Mouse (Mus musculus) neural tube, embryonic 12.5 days (tissue): Measurements from ENCODE around the gene Sp7. TPM values are rescaled to one million over a fixed set of nuclear protein-coding genes. Genes with fewer than 3 reads are reported as not detected.

ENCODE experiments used
- ATAC-seq: fragments of 200-750 bp; cut with Nextera tagmentation; 2 replicates; pipeline ENCODE4 v1.8.0; 2017; ENCODE audit warnings: low read depth, mild to moderate bottlenecking, moderate TSS enrichment, moderate library complexity; ENCODE audit not compliant: low FRiP score
- H3K27ac ChIP-seq: fragments of 300-500 bp; sonication (generic); 2 replicates; pipeline ENCODE4 v1.5.1; 2016
- H3K27me3 ChIP-seq: fragments of 300-500 bp; sonication (generic); replicated peaks from 2 replicates; pipeline ENCODE4 v1.6.1; 2016; ENCODE audit warnings: mild to moderate bottlenecking
- H3K36me3 ChIP-seq: fragments of 300-500 bp; sonication (generic); 2 replicates; pipeline ENCODE4 v1.6.1; 2016; ENCODE audit warnings: mild to moderate bottlenecking
- H3K4me1 ChIP-seq: fragments of 300-500 bp; sonication (generic); 2 replicates; pipeline ENCODE4 v1.6.1; 2016
- H3K4me2 ChIP-seq: fragments of 300-500 bp; sonication (generic); replicated peaks from 2 replicates; pipeline ENCODE4 v1.6.1; 2016; ENCODE audit warnings: mild to moderate bottlenecking
- H3K4me3 ChIP-seq: fragments of 300-500 bp; sonication (generic); 2 replicates; pipeline ENCODE4 v1.5.1; 2016
- H3K9ac ChIP-seq: fragments of 300-500 bp; sonication (generic); 2 replicates; pipeline ENCODE4 v1.6.1; 2016; ENCODE audit warnings: mild to moderate bottlenecking
- H3K9me3 ChIP-seq: fragments of 300-500 bp; sonication (generic); 2 replicates; pipeline ENCODE4 v1.6.1; 2016; ENCODE audit warnings: mild to moderate bottlenecking
- WGBS: fragments of 180-500 bp; shearing (Covaris S2); methylation state at CpG from one replicate; pipeline ENCODE4 v1.1.7; 2016; 5-methylcytosine and 5-hydroxymethylcytosine counted together
- polyA plus RNA-seq: library from polyadenylated mRNA; unstranded; fragments of >200 nt; fragmentation: Nextera tagmentation; extraction: Ambion mirVana; gene quantifications from 2 replicates; pipeline ENCODE4 v1.2.1, GENCODE M21; 2016

Sp7 gene
- polyA plus RNA-seq, 1 experiment from 2014 or later: 0.81 TPM

- no peak overlapping the region for H3K4me2 ChIP-seq
- no peaks in the 10 kb centered on the region for H3K9me3 ChIP-seq
- H3K9ac ChIP-seq: no peak overlapping the region
- H3K36me3 ChIP-seq: no peaks in the 10 kb centered on the region
- H3K4me3 ChIP-seq: no peak overlapping the region
- peaks cover 10% of the 10 kb centered on the region for H3K4me1 ChIP-seq
- H3K27ac ChIP-seq: no peak overlapping the region
- over 99% methylated on average over 3 of the region's 3 CpGs for WGBS
- ATAC-seq: no peak
- no peaks in the 10 kb centered on the region for H3K27me3 ChIP-seq
These were observed 35.2 kb upstream of the Sp7 start for GRCm38 (mm10) chr15:102402210-102402609.

DNA sequence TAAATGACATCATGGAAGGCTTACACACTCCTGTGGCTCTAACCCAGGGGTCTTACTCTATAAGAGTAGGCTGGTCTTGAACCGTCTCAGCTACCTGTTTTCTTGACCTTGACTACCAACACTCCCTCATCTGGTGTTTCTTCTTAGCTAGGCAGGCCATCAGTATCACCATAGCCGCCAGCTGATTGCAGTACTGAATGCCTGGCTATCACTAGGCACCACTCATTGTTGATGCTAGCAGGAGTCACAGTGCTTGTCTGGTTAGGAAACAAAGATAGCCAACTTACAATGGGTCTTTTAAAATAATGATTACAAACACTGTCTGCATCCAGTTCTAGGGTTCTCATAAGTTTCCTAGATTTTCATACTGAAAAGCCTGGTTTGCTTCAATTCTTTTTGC, 34.3 kb upstream of the Sp7 start:
- Histone ChIP-seq H3K4me3 (no peak overlapping the region), H3K36me3 (no peaks in the 10 kb centered on the region), H3K9ac (no peak overlapping the region), H3K27me3 (no peaks in the 10 kb centered on the region), H3K4me1 (peaks cover 8% of the 10 kb centered on the region), H3K4me2 (no peak overlapping the region), H3K9me3 (no peaks in the 10 kb centered on the region), H3K27ac (no peak overlapping the region)
- no peak for ATAC-seq
- 78% methylated on average over 2 of the region's 2 CpGs for whole genome bisulfite sequencing

GRCm38 (mm10) chr15:102400476-102401045, 33.6 kb upstream of the Sp7 start:
- H3K4me3 ChIP-seq: no peak overlapping the region
- H3K27me3 ChIP-seq: no peaks in the 10 kb centered on the region
- no peak overlapping the region for H3K9ac ChIP-seq
- H3K4me1 ChIP-seq: peaks cover 8% of the 10 kb centered on the region
- H3K27ac ChIP-seq: no peak overlapping the region
- ATAC-seq: no peak
- no peaks in the 10 kb centered on the region for H3K36me3 ChIP-seq
- no peaks in the 10 kb centered on the region for H3K9me3 ChIP-seq
- H3K4me2 ChIP-seq: no peak overlapping the region
- WGBS: 84% methylated on average over 10 of the region's 10 CpGs

- no peak for ATAC-seq
- Histone ChIP-seq H3K36me3 (no peaks in the 10 kb centered on the region), H3K4me2 (peak overlapping the region; percentile 78), H3K9me3 (no peaks in the 10 kb centered on the region), H3K9ac (peak overlapping the region; percentile 52), H3K27ac (no peak overlapping the region; the same call in 1 of the 2 replicates), H3K4me1 (peaks cover 8% of the 10 kb centered on the region), H3K4me3 (peak overlapping the region; percentile 40), H3K27me3 (no peaks in the 10 kb centered on the region)
- 4% methylated on average over 34 of the region's 34 CpGs for WGBS
These were observed 32.5 kb upstream of the Sp7 start for GRCm38 (mm10) chr15:102399229-102400221.

- Histone ChIP-seq H3K9ac (no peak overlapping the region), H3K36me3 (no peaks in the 10 kb centered on the region), H3K9me3 (no peaks in the 10 kb centered on the region), H3K4me1 (peaks cover 8% of the 10 kb centered on the region), H3K4me2 (peak overlapping the region; percentile 78; the same call in 1 of the 2 replicates), H3K27ac (no peak overlapping the region), H3K27me3 (no peaks in the 10 kb centered on the region), H3K4me3 (no peak overlapping the region)
- ATAC-seq: no peak
- 32% methylated on average over 5 of the region's 5 CpGs for WGBS
These were observed 31.6 kb upstream of the Sp7 start for GRCm38 (mm10) chr15:102398629-102399028.

DNA sequence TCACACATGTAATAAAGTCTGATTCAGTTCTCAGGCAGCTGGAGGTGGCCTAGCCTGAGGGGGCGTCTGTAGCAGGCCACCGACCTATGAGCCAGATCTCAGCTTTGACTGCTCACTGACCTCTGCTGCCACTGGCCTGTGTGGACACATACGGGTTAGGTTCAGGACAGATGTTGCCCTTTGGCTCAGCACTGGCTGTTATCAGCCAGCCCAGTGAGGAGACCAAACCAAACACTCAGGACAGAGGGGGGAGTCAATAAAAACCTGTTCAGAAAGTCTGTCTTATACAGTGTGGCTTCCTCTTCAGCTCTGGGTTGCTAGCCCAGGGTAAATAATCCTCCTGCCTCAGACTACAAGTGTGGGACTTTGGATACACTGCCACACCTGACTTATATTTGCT, 28.1 kb upstream of the Sp7 start:
- Histone ChIP-seq H3K4me3 (no peak overlapping the region), H3K27ac (no peak overlapping the region), H3K4me2 (no peak overlapping the region), H3K4me1 (peaks cover 8% of the 10 kb centered on the region), H3K27me3 (no peaks in the 10 kb centered on the region), H3K9ac (no peak overlapping the region), H3K36me3 (no peaks in the 10 kb centered on the region), H3K9me3 (no peaks in the 10 kb centered on the region)
- WGBS: 23% methylated on average over 3 of the region's 3 CpGs
- ATAC-seq: no peak

GRCm38 (mm10) chr15:102393584-102394014, 26.6 kb upstream of the Sp7 start:
- Histone ChIP-seq H3K27me3 (no peaks in the 10 kb centered on the region), H3K9me3 (no peaks in the 10 kb centered on the region), H3K27ac (no peak overlapping the region), H3K4me2 (no peak overlapping the region), H3K36me3 (no peaks in the 10 kb centered on the region), H3K9ac (no peak overlapping the region), H3K4me3 (no peak overlapping the region), H3K4me1 (no peaks in the 10 kb centered on the region)
- ATAC-seq: no peak

GRCm38 (mm10) chr15:102392520-102392919, 25.5 kb upstream of the Sp7 start:
- Histone ChIP-seq H3K9ac (no peak overlapping the region), H3K27me3 (no peaks in the 10 kb centered on the region), H3K36me3 (no peaks in the 10 kb centered on the region), H3K27ac (no peak overlapping the region), H3K4me1 (no peaks in the 10 kb centered on the region), H3K4me2 (no peak overlapping the region), H3K4me3 (no peak overlapping the region), H3K9me3 (no peaks in the 10 kb centered on the region)
- 48% methylated on average over 2 of the region's 2 CpGs for WGBS
- ATAC-seq: no peak

DNA sequence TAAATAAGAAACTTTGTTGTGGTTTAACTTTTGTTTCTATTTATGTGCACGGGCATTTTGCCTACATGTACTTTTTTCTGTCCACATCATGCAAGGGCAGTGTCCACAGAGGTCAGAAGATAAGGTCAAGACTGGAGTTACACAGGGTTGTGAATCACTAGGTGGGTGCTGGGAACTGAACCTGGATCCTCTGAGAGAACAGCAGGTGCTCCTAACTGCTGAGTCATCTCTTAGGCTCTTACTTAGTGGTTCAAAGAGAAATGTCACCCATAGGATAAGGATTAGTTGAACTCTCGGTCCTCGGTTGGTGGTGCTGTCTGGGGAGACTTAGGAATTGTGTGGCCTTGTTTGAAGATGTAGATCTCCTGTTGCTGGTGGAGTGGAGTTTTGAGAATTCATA, 22.0 kb upstream of the Sp7 start:
- WGBS: 93% methylated on average over 3 of the region's 3 CpGs
- Histone ChIP-seq H3K4me2 (no peak overlapping the region), H3K4me3 (no peak overlapping the region), H3K4me1 (no peaks in the 10 kb centered on the region), H3K36me3 (no peaks in the 10 kb centered on the region), H3K9ac (no peak overlapping the region), H3K9me3 (no peaks in the 10 kb centered on the region), H3K27me3 (no peaks in the 10 kb centered on the region), H3K27ac (no peak overlapping the region)
- no peak for ATAC-seq

GRCm38 (mm10) chr15:102386640-102387039, 19.7 kb upstream of the Sp7 start:
- H3K4me3 ChIP-seq: no peak overlapping the region
- H3K27ac ChIP-seq: no peak overlapping the region
- no peak for ATAC-seq
- no peak overlapping the region for H3K4me2 ChIP-seq
- no peaks in the 10 kb centered on the region for H3K27me3 ChIP-seq
- WGBS: 50% methylated on average over 9 of the region's 9 CpGs
- H3K9ac ChIP-seq: no peak overlapping the region
- H3K4me1 ChIP-seq: no peaks in the 10 kb centered on the region; the same call in 1 of the 2 replicates
- no peaks in the 10 kb centered on the region for H3K36me3 ChIP-seq
- H3K9me3 ChIP-seq: no peaks in the 10 kb centered on the region

GRCm38 (mm10) chr15:102383671-102384070, 16.7 kb upstream of the Sp7 start:
- Histone ChIP-seq H3K4me3 (no peak overlapping the region), H3K27ac (no peak overlapping the region), H3K4me1 (no peaks in the 10 kb centered on the region; the same call in 1 of the 2 replicates), H3K4me2 (no peak overlapping the region), H3K27me3 (no peaks in the 10 kb centered on the region), H3K9ac (no peak overlapping the region), H3K36me3 (no peaks in the 10 kb centered on the region), H3K9me3 (no peaks in the 10 kb centered on the region)
- WGBS: 85% methylated on average over 6 of the region's 6 CpGs
- no peak for ATAC-seq

- H3K27ac ChIP-seq: no peak overlapping the region
- peaks cover 14% of the 10 kb centered on the region for H3K4me1 ChIP-seq
- H3K27me3 ChIP-seq: no peaks in the 10 kb centered on the region
- H3K9me3 ChIP-seq: no peaks in the 10 kb centered on the region
- no peak overlapping the region for H3K4me2 ChIP-seq
- H3K9ac ChIP-seq: no peak overlapping the region
- H3K4me3 ChIP-seq: no peak overlapping the region
- H3K36me3 ChIP-seq: no peaks in the 10 kb centered on the region
- ATAC-seq: peak; percentile 54; the same call in 1 of the 2 replicates
- WGBS: 7% methylated on average over 7 of the region's 7 CpGs
These were observed 14.6 kb upstream of the Sp7 start for GRCm38 (mm10) chr15:102381575-102381974.
